Mouse (Mus musculus) A20 (cell line): ENCODE data around the gene Thy1.

Experiments used
- DNase-seq: peaks from one replicate; pipeline ENCODE4 v3.0.0-alpha.2; 2011; ENCODE audit warnings: low read depth, low spot score

The Thy1 gene

DNA sequence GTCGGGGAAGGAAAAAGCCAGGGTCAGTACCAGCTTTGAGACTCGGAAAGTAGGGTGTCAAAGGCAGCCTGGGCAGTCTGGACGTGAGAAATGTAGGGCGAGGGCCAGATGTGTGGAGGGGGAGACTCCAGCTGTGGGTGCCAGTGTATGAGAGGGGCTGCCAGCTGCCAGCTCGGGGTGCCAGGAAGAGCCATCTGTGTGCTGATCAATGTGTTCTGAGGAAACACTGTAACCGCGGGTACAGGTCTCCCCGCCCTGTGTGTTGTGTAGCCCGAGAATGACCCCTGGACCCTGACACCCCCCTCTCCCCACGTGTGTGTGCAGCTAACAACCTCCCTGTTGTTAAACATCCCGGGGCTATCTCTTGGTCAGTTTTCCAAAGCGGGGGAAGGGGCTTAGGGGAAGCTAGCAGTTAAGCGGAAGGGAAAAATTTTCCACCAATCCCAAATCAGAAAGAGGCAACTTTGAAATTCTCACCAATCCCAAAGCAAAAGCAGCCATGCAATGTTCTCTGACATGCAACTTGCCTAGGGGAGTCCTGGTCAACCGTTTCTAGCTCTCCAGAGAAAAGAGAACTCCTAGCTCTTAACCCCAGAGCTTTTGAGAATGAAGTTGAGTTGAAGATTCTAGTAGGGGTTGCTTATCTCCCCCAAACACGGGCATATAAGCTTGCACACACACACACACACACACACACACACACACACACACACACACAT is 24.2 kb downstream of the Thy1 start:
- DNase-seq, result no peak

DNA sequence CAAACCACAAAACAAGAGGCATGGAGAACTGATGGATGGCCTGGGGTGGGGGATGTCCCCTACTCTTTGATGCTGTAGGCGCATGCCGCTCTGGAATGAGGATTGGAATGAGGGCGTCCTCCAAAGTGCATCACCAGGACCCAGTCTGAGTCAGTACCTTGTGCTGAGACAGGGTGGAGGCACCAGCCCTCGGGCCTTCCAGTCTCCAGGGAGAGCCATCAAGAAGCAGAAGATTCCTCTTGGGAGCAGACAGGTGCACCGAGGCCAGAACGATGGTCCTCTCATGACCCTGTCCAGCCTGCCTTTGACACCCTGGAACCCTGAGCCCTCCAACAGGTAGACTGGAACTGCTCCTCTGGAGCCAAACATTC is 24.8 kb downstream of the Thy1 start:
- no peak for DNase-seq

GRCm38 (mm10) chr9:44069252-44069651 is 26.1 kb downstream of the Thy1 start:
- DNase-seq, result no peak

GRCm38 (mm10) chr9:44070113-44070843 is 27.1 kb downstream of the Thy1 start:
- no peak for DNase-seq

- no peak for DNase-seq
Observed at GRCm38 (mm10) chr9:44070844-44071231, 27.7 kb downstream of the Thy1 start.

- no peak for DNase-seq
Observed at GRCm38 (mm10) chr9:44071914-44072598, 28.9 kb downstream of the Thy1 start.

- DNase-seq, result no peak
Observed at GRCm38 (mm10) chr9:44072599-44072915, 29.4 kb downstream of the Thy1 start.

GRCm38 (mm10) chr9:44073115-44073514 is 29.9 kb downstream of the Thy1 start:
- DNase-seq, result no peak

DNA sequence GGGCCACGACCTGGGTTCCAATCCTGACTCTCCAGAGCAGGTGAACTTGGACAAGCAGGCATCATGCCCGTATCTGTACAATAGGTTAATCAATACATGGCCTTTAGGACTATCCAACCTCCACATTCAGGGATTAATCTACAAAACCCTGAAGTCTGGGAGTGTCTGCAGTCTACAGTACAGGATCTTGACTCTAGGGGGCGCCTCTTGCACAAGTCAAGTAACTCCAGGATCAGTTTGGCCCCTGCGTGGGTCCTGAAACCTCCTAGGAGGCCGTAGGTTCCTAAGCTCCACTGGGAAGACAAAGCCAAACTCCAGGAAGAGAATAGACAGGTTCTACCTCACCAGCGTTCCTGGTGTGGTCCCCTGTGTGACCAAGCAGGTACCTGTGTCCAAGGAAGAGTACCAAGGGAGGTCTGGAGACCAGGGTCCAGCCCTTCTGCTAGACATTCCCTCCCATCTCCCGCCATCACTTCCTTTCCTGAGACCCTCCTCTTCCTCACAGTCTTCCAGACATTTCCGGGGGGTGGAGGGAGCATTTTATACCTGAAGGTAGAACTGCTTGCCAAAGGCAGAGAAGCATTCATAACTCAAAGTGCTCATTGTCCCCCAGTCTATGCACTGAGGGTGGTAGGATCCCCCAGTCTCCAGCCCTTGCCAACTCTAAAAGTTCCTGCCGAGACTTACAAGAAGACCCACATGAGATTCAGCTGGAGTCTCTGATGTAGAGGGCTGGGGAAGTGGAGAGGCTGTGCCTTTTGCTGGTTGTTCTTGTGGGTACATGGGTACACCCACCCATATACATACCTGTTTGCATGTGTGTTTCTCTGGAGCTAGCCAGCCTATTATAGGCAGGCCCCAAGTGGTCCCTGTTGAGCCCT is 31.5 kb downstream of the Thy1 start:
- DNase-seq, result peak; percentile 75

DNA sequence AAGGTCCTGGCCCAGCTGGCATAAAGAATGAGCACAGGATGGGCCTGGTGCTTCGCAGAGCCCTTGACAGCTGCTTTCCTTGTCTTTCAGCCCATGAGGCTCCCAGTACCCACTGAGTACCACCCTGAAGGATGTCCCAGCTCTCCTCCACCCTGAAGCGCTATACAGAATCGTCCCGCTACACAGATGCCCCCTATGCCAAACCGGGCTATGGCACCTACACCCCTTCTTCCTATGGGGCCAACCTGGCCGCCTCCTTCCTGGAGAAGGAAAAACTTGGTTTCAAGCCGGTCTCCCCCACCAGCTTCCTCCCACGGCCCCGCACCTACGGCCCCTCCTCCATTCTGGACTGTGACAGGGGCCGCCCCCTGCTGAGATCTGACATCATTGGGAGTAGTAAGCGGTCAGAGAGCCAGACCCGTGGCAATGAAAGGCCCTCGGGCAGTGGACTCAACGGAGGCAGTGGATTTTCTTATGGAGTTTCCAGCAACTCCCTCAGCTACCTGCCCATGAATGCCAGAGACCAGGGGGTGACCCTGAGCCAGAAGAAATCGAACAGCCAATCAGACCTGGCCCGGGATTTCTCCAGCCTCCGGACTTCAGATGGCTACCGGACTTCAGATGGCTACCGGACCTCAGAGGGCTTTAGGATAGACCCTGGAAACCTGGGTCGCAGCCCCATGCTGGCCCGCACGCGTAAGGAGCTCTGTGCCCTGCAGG is 32.3 kb downstream of the Thy1 start:
- DNase-seq, result no peak

GRCm38 (mm10) chr9:44075996-44076763 is 33.0 kb downstream of the Thy1 start:
- no peak for DNase-seq

DNA sequence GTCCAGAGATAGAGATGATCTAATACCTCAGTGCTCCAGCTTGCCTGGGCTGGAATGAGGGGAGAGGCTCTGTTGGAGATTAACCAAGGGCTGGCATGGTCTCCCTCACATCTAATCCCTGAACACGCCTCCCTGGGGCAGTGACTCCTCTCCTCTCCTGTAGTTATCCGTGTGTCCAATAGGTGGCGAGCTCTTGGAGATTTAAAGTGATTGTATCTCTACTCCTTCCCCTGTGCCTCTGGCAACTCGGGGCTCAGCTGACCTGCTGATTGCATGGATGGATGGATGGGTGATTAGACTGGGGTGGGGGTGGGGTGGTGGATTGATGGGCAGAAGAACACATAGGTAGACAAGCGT is 33.6 kb downstream of the Thy1 start:
- peak; percentile 79 for DNase-seq

- DNase-seq, result no peak
Observed at GRCm38 (mm10) chr9:44077266-44077910, 34.2 kb downstream of the Thy1 start.

- DNase-seq, result no peak
Observed at GRCm38 (mm10) chr9:44078136-44078797, 35.1 kb downstream of the Thy1 start.

DNA sequence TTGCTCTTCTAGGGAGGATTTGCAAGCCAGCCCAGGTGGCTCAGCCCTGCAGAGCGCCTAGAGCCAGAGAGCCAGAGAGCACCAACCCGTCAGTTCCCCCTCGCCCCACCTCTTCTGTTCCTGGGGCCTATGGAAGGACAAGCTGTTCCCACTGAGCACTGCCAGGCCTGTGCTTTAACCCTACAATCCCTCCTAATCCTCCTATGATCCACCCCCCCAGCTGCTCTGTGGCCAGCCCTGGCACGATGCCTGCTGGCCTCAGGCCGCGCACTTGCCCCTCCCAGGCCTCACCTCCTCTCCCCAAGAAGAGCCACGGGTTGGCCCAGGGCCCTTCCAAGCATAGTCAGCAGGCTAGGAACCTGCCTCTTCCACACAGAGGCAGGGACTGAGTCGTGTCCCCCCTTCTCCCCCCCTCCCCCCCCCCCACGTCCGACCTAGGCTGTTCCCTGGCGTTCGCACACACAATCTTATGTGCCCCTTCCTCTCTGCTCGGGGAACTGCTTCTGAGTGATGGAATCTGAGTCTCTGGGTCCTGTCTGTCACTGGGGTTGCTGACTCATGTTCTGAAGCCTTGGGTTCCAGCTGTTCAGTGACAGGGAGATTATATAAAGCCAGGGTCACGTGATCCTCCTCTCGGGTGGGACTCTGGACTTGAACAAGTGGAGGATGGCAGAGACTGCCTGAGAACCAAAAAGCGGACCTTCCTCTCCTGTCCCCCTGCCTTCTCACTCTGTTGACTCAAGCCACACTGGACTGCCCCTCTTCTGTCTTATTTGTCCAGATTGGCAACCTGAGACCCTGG is 36.0 kb downstream of the Thy1 start:
- DNase-seq, result peak; percentile 60

DNA sequence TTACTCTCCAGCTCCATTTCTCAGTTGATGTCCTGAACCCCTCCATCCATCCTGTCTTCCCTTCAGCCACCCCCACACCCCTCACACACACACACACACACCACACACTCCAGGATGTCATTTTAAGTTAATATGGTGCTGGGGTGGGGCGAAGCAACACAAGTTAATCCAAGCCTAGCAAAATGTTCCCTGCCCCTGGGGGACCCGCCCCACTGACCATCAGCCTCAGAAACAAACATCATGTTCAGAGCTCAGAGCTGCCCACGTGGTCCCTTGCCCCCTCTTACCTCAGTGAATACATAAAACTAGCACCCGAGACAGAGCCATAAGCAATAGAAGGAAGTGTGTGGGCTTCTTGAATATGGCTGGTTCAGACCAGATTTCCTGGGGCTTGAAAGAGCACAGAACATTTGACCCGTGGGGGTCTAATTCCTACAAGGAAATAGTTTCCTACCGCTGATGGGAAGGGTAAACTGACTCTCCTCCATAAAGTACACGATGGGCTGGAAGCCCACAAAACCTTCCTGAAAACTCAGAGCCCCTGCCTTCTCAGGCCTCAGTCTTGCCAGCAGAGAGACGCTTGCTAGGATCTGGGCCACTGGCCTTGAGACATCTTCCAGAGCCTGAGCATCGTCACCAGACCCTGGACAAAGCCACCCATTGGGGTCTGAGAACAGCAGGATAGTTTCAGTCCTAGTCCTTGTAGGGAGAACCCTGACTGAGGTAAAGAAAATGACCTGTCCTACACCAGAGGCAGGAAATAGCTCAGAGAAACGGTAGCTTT is 37.0 kb downstream of the Thy1 start:
- DNase-seq, result no peak

DNA sequence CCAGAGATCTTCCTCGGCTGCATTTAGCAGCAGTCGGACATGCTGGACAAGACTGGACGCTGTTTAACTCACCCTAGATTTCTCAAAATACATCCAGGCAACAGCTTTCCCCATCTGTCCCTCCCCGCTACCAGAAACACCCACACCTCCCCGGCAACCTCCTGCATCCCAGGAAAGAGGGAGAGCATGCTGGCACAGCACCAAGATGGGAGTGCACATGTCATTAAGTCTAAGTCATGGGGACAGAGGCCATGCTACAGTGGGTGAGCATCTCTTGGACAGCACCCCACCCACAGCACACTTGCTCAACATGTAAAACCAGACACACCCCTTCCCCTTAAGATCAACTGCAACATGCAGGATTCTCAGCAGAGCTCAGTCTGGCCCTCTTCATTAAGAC is 37.8 kb downstream of the Thy1 start:
- DNase-seq, result no peak

DNA sequence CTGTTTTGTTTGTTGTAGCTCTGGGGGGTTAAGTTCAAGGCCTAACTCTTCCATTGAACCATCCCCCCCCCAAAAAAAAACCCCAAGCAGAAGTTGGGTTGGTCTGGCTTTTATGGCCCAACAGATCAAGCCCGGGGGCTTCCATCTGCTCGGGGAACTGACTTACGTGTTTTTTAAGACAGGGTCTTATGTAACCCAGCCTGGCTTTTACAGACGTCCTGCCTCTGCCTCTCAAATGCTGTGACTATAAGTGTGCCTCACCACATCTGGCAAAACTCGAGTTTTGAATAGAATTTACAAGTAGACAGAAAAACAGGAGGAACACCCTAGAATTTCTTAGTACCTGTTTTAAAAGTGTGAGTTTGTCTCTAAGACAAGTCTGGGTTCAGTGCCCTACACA is 38.4 kb downstream of the Thy1 start:
- DNase-seq, result no peak
